Mouse (Mus musculus): ENCODE data around the gene Hist1h2bm. TPM values are rescaled to one million over a fixed set of nuclear protein-coding genes. Genes with fewer than 3 reads are reported as not detected.
"Not testable (repeated sequence)": the region's sequence is repeated elsewhere in the genome, so short reads cannot be mapped to it uniquely, and the experiment has no call there.

The Hist1h2bm gene
- total and polyA plus RNA-seq, 2 experiments from 2014 or later: 0.51 to 468 TPM

DNA sequence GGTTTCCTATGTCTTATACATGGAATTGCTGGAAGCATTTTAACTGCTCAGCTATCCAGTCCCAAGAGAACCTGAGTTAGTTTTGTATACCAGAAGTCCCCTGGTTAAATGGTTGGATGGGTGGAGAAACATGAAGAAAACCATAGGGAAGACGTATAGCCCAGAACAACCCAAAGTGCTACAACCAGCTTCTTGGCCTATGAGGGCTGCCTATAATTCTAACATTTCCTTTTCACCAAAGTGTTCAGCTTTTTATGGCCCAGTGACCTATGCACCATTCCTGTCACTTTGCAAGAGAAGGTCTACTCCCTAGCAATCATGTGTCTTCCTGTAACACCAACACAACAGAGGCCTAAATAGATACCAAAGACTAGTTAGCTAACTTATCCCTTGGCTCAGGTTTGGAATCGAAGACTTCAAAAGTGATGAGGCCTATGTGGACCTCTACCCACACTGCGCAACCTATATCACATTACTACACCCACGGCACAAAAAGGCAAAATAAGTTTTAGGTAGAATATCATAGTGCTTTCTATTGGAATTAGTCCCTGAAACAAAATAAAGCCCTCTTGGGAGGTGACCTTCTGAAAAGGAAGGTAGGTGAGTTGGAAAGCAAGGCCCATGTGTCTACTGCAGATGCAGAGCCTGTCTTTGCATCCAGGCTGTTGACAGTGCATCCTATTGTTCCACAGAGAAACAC, 3.3 kb upstream of the Hist1h2bm start:
- H3K27me3 ChIP-seq (ENCODE audit: insufficient read depth, low read length): no peaks in the 10 kb centered on the region
- no peaks in the 10 kb centered on the region for H3K9me3 ChIP-seq (ENCODE audit: low read length)
- H3K4me1 ChIP-seq (ENCODE audit: insufficient read depth, low read length): peaks cover 2% of the 10 kb centered on the region
- ATAC-seq (ENCODE audit: low FRiP score): no peak
- no peak for DNase-seq (ENCODE audit: low spot score)
- WGBS: 63% methylated on average over 4 of the region's 4 CpGs
- H3K27ac ChIP-seq (ENCODE audit: low read depth, low read length): no peak overlapping the region
- peak overlapping the region; percentile 54 for H3K4me2 ChIP-seq (ENCODE audit: low read depth, low read length, poor library complexity, severe bottlenecking)
- H3K9ac ChIP-seq (replicated peaks; ENCODE audit: low read length, poor library complexity, severe bottlenecking): no peak overlapping the region; the same call in 1 of the 2 replicates
- no peak for TF ChIP-seq CTCF (IDR thresholded peaks at IDR 0.05)
- H3K36me3 ChIP-seq (ENCODE audit: insufficient read depth, low read length): no peaks in the 10 kb centered on the region
- peak overlapping the region; percentile 38 for H3K4me3 ChIP-seq (ENCODE audit: low read depth, low read length)

DNA sequence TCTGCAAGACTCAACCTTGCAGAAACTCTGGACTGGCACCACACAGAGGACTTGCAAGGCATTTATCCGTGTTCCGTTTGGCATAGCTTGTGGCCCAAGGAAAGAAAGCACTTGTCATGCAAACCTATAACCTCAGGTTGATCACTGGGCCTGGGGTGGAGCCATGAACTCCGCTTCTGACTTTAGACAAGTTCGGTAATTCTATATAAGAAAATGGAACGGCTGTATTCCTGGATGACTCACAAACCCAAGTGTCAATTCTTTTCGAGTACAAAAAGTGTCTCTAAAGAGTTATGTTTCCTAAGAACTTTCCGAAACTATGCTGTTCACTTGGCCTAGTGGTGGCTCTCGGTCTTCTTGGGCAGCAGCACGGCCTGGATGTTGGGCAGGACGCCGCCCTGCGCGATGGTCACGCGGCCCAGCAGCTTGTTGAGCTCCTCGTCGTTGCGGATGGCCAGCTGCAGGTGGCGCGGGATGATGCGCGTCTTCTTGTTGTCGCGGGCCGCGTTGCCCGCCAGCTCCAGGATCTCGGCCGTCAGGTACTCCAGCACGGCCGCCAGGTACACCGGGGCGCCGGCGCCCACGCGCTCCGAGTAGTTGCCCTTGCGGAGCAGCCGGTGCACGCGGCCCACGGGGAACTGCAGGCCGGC, 612 bp upstream of the Hist1h2bm start:
- H3K4me1 ChIP-seq (ENCODE audit: insufficient read depth, low read length); H3K36me3 ChIP-seq (ENCODE audit: insufficient read depth, low read length); H3K9me3 ChIP-seq (ENCODE audit: low read length); DNase-seq (ENCODE audit: low spot score); H3K9ac ChIP-seq (replicated peaks; ENCODE audit: low read length, poor library complexity, severe bottlenecking); H3K27me3 ChIP-seq (ENCODE audit: insufficient read depth, low read length); H3K27ac ChIP-seq (ENCODE audit: low read depth, low read length): not testable (repeated sequence)
- Histone ChIP-seq H3K4me2 (ENCODE audit: low read depth, low read length, poor library complexity, severe bottlenecking) (peak overlapping the region; percentile 57), H3K4me3 (ENCODE audit: low read depth, low read length) (peak overlapping the region; percentile 39)
- 0 out of 2 replicates have a peak, but pooled peaks have one; percentile 4 for TF ChIP-seq CTCF (IDR thresholded peaks at IDR 0.05)
- WGBS: 1% methylated on average over 15 of the region's 44 CpGs
- ATAC-seq (ENCODE audit: low FRiP score): 0 out of 2 replicates have a peak, but pooled peaks have one; percentile 2

GRCm38 (mm10) chr13:21722373-21722925, 605 bp downstream of the Hist1h2bm start:
- no peak overlapping the region for H3K27ac ChIP-seq (ENCODE audit: low read depth, low read length)
- no peaks in the 10 kb centered on the region; the same call in 1 of the 2 replicates for H3K4me1 ChIP-seq (ENCODE audit: insufficient read depth, low read length)
- 2% methylated on average over 10 of the region's 11 CpGs for WGBS
- peak overlapping the region; percentile 39 for H3K4me3 ChIP-seq (ENCODE audit: low read depth, low read length)
- ATAC-seq (ENCODE audit: low FRiP score): peak; percentile 69
- no peak overlapping the region for H3K9ac ChIP-seq (replicated peaks; ENCODE audit: low read length, poor library complexity, severe bottlenecking)
- H3K9me3 ChIP-seq (ENCODE audit: low read length): no peaks in the 10 kb centered on the region
- H3K36me3 ChIP-seq (ENCODE audit: insufficient read depth, low read length): no peaks in the 10 kb centered on the region
- TF ChIP-seq CTCF (IDR thresholded peaks at IDR 0.05): no peak
- H3K27me3 ChIP-seq (ENCODE audit: insufficient read depth, low read length): no peaks in the 10 kb centered on the region
- DNase-seq (ENCODE audit: low spot score): peak; percentile 51
- peak overlapping the region; percentile 50 for H3K4me2 ChIP-seq (ENCODE audit: low read depth, low read length, poor library complexity, severe bottlenecking)

GRCm38 (mm10) chr13:21722993-21723836, 1.4 kb downstream of the Hist1h2bm start:
- H3K4me1 ChIP-seq (ENCODE audit: insufficient read depth, low read length): no peaks in the 10 kb centered on the region; the same call in 1 of the 2 replicates
- no peak overlapping the region for H3K27ac ChIP-seq (ENCODE audit: low read depth, low read length)
- no peaks in the 10 kb centered on the region for H3K36me3 ChIP-seq (ENCODE audit: insufficient read depth, low read length)
- peak; percentile 22 for TF ChIP-seq CTCF (IDR thresholded peaks at IDR 0.05)
- 37% methylated on average over 5 of the region's 5 CpGs for WGBS
- ATAC-seq (ENCODE audit: low FRiP score) (no peak), DNase-seq (ENCODE audit: low spot score) (no peak)
- no peaks in the 10 kb centered on the region for H3K9me3 ChIP-seq (ENCODE audit: low read length)
- H3K9ac ChIP-seq (replicated peaks; ENCODE audit: low read length, poor library complexity, severe bottlenecking): no peak overlapping the region
- H3K27me3 ChIP-seq (ENCODE audit: insufficient read depth, low read length): no peaks in the 10 kb centered on the region
- no peak overlapping the region for H3K4me3 ChIP-seq (ENCODE audit: low read depth, low read length)
- H3K4me2 ChIP-seq (ENCODE audit: low read depth, low read length, poor library complexity, severe bottlenecking): no peak overlapping the region

- no peak for TF ChIP-seq CTCF (IDR thresholded peaks at IDR 0.05)
- DNase-seq (ENCODE audit: low spot score) (no peak), ATAC-seq (ENCODE audit: low FRiP score) (no peak)
- Histone ChIP-seq H3K27ac (ENCODE audit: low read depth, low read length) (no peak overlapping the region), H3K9me3 (ENCODE audit: low read length) (no peaks in the 10 kb centered on the region), H3K4me3 (ENCODE audit: low read depth, low read length) (no peak overlapping the region), H3K27me3 (ENCODE audit: insufficient read depth, low read length) (no peaks in the 10 kb centered on the region), H3K4me1 (ENCODE audit: insufficient read depth, low read length) (no peaks in the 10 kb centered on the region), H3K36me3 (ENCODE audit: insufficient read depth, low read length) (no peaks in the 10 kb centered on the region), H3K4me2 (ENCODE audit: low read depth, low read length, poor library complexity, severe bottlenecking) (no peak overlapping the region), H3K9ac (replicated peaks; ENCODE audit: low read length, poor library complexity, severe bottlenecking) (no peak overlapping the region)
- WGBS: 28% methylated on average over 11 of the region's 11 CpGs
These were observed 6.2 kb downstream of the Hist1h2bm start for GRCm38 (mm10) chr13:21727948-21728572.

Data from midbrain, postnatal 0 days (tissue).